Mouse (Mus musculus) limb, embryonic 13.5 days (tissue): ENCODE results near the gene 2900011O08Rik. TPM values are rescaled to one million over a fixed set of nuclear protein-coding genes. Genes with fewer than 3 reads are reported as not detected.
"Not testable (repeated sequence)": the region's sequence is repeated elsewhere in the genome, so short reads cannot be mapped to it uniquely, and the experiment has no call there.

Experiments
- ATAC-seq: fragments of 200-750 bp; cut with Nextera tagmentation; 2 replicates; pipeline ENCODE4 v1.8.0; 2017; ENCODE audit warnings: low read depth, moderate number of reproducible peaks, moderate TSS enrichment; ENCODE audit not compliant: low FRiP score
- H3K27ac ChIP-seq: fragments of 300-500 bp; sonication (generic); 2 replicates; pipeline ENCODE4 v1.5.1; 2015; ENCODE audit warnings: inconsistent platforms, mild to moderate bottlenecking, moderate library complexity
- H3K27me3 ChIP-seq: fragments of 300-500 bp; sonication (generic); 2 replicates; pipeline ENCODE4 v1.6.1; 2015; ENCODE audit warnings: mild to moderate bottlenecking, inconsistent platforms
- H3K36me3 ChIP-seq: fragments of 300-500 bp; sonication (generic); 2 replicates; pipeline ENCODE4 v1.6.1; 2015; ENCODE audit warnings: inconsistent platforms, mild to moderate bottlenecking, moderate library complexity
- H3K4me1 ChIP-seq: fragments of 300-500 bp; sonication (generic); 2 replicates; pipeline ENCODE4 v1.6.1; 2015; ENCODE audit warnings: inconsistent platforms
- H3K4me2 ChIP-seq: fragments of 300-500 bp; sonication (generic); replicated peaks from 2 replicates; pipeline ENCODE4 v1.6.1; 2015; ENCODE audit warnings: inconsistent platforms, mild to moderate bottlenecking, moderate library complexity
- H3K4me3 ChIP-seq: fragments of 300-500 bp; sonication (generic); 2 replicates; pipeline ENCODE4 v1.5.1; 2015; ENCODE audit warnings: moderate library complexity, mild to moderate bottlenecking, inconsistent platforms
- H3K9ac ChIP-seq: fragments of 300-500 bp; sonication (generic); 2 replicates; pipeline ENCODE4 v1.6.1; 2015; ENCODE audit warnings: mild to moderate bottlenecking, inconsistent platforms
- H3K9me3 ChIP-seq: fragments of 300-500 bp; sonication (generic); 2 replicates; pipeline ENCODE4 v1.6.1; 2016; ENCODE audit warnings: inconsistent platforms
- WGBS: fragments of 180-500 bp; shearing (Covaris S2); methylation state at CpG from one replicate; pipeline ENCODE4 v1.1.7; 2015; 5-methylcytosine and 5-hydroxymethylcytosine counted together
- polyA plus RNA-seq: library from polyadenylated mRNA; unstranded; fragments of >200 nt; fragmentation: Nextera tagmentation; extraction: Ambion mirVana; gene quantifications from 2 replicates; pipeline ENCODE4 v1.2.1, GENCODE M21; 2015

2900011O08Rik gene
- polyA plus RNA-seq: 7.3 and 7.7 TPM in 2 replicates

- Histone ChIP-seq H3K36me3 (no peaks in the 10 kb centered on the region), H3K27me3 (no peaks in the 10 kb centered on the region), H3K4me1 (peaks cover 8% of the 10 kb centered on the region), H3K9me3 (no peaks in the 10 kb centered on the region), H3K27ac (no peak within 1 kb of the TSS), H3K4me3 (peak within 1 kb of the TSS; percentile 55), H3K9ac (peak within 1 kb of the TSS; percentile 70), H3K4me2 (peak within 1 kb of the TSS; percentile 80)
- ATAC-seq: peak; percentile 67
- under 1% methylated on average over 31 of the region's 31 CpGs for WGBS
These were observed at the start of gene 2900011O08Rik, which contains the start of gene Ifitm7 for GRCm38 (mm10) chr16:13986574-13987478. Gene 2900011O08Rik, plus strand, starts transcription at chr16:13986604. Gene Ifitm7, minus strand, starts transcription at chr16:13986888.

DNA sequence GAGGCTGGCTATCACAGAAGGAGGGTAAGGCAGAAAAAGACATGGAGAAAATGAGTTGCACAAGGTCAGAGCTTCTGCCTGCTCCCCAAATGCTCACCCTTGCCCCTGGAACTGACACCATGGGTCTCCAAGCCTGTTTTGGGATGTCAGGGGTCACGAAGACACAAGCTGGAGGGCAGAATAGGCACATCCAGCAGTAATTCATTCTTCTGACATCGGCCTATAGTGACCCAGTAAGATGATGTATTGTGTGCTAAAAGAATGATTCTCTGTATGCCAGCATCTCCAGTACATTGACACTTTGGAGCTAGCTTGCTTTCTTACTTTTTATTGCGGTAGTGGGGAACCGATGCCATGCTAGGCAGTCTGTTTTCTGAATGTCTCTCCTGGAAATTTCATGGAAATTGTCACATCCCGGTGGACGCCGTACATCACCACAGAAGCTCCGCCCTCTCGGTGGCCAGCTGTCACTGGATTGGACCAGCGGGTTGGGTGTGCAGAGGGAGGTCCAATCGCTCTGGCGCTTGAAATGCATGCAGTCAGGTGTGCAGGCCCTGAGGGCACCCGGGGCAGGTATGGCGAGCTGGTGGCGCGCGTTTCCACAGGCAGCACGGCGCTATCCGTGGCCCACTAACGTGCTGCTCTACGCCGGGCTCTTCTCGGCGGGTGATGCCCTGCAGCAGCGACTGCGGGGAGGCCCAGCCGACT is 46.1 kb upstream of the 2900011O08Rik start:
- Histone ChIP-seq H3K27ac (no peak overlapping the region), H3K9me3 (no peaks in the 10 kb centered on the region), H3K27me3 (peaks cover 19% of the 10 kb centered on the region), H3K4me3 (peak overlapping the region; percentile 55), H3K9ac (peak overlapping the region; percentile 73), H3K4me2 (peak overlapping the region; percentile 98), H3K4me1 (no peaks in the 10 kb centered on the region), H3K36me3 (no peaks in the 10 kb centered on the region)
- 5% methylated on average over 28 of the region's 28 CpGs for WGBS
- peak; percentile 90 for ATAC-seq

DNA sequence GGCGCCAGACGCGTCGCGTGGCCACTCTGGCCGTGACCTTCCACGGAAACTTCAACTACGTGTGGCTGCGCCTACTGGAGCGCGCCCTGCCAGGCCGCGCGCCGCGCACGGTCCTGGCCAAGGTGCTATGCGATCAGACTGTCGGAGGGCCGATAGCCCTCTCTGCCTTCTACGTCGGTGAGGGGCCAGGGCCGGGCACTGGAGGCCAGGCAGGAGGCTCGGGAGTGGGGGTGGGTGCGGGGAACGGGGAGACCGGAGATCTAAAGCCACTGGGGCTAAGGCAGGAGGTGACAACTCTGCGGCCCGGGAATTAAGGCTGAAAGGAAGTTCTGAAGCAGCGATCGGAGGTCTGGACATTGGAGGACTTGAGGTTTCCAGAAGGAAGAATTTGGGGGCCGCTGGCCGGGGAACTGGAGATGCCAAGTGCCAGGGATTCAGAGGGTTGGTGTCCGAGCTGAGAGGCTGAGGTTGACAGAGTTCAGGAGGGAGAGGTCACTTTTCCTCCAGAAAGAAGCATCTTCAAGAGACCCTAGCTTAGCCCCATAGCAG is 45.5 kb upstream of the 2900011O08Rik start:
- H3K4me1 ChIP-seq: no peaks in the 10 kb centered on the region
- H3K9me3 ChIP-seq: no peaks in the 10 kb centered on the region
- no peak overlapping the region for H3K27ac ChIP-seq
- H3K36me3 ChIP-seq: no peaks in the 10 kb centered on the region
- ATAC-seq: peak; percentile 67; the same call in 1 of the 2 replicates
- peak overlapping the region; percentile 55 for H3K4me3 ChIP-seq
- peak overlapping the region; percentile 73 for H3K9ac ChIP-seq
- H3K27me3 ChIP-seq: peaks cover 19% of the 10 kb centered on the region
- 2% methylated on average over 34 of the region's 34 CpGs for WGBS
- H3K4me2 ChIP-seq: peak overlapping the region; percentile 98

DNA sequence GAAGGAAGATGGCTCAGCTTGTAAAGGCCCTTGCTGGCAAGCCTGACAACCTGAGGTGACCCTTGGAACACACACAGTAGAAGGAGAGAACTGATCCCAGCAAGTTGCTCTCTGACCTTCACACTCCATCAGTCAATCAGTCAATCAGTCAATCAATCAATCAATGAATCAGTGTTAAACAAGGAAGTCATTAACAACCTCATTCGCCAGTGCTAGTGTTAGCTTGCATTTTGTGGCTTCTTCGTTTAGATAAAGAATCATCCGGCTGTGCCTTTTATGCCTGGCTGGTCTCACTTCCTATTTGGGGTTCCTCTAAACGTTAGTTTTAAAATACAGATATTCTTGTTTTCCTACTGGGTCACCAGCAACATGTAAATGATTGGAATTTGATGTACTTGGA is 42.2 kb upstream of the 2900011O08Rik start:
- no peak overlapping the region for H3K4me2 ChIP-seq
- 37% methylated on average over 4 of the region's 4 CpGs for WGBS

DNA sequence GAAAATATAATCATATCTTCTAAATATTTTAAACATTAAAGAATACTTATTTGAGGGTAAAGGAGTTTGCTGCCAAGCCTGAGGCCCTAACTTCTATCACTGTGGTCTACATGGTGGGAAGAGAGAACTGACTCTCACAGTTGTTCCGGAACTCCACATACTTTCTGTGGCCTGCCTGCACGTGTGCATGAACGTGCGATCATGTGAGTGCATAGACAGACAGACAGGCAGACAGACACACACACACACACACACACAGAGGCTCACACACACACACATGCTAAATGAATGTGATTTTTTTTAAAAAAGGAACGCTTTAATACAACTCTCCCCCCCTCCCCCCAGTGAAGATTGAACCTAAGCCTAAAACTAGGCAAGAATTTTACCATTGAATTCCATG is 41.7 kb upstream of the 2900011O08Rik start:
- no peaks in the 10 kb centered on the region for H3K36me3 ChIP-seq
- no peak for ATAC-seq
- WGBS: 78% methylated on average over 5 of the region's 5 CpGs
- no peak overlapping the region for H3K4me2 ChIP-seq
- H3K4me1 ChIP-seq: no peaks in the 10 kb centered on the region
- no peak overlapping the region for H3K27ac ChIP-seq
- no peaks in the 10 kb centered on the region for H3K9me3 ChIP-seq
- peaks cover 19% of the 10 kb centered on the region for H3K27me3 ChIP-seq
- H3K4me3 ChIP-seq: no peak overlapping the region
- no peak overlapping the region for H3K9ac ChIP-seq

More for the DNA sequence above, 42.2 kb upstream of the 2900011O08Rik start:
- H3K4me3 ChIP-seq: no peak overlapping the region
- H3K9me3 ChIP-seq: no peaks in the 10 kb centered on the region
- H3K27me3 ChIP-seq: peaks cover 19% of the 10 kb centered on the region
- H3K4me1 ChIP-seq: no peaks in the 10 kb centered on the region
- ATAC-seq: no peak
- no peaks in the 10 kb centered on the region for H3K36me3 ChIP-seq
- no peak overlapping the region for H3K27ac ChIP-seq
- H3K9ac ChIP-seq: no peak overlapping the region

GRCm38 (mm10) chr16:13945153-13945552 is 41.3 kb upstream of the 2900011O08Rik start:
- Histone ChIP-seq H3K36me3 (no peaks in the 10 kb centered on the region), H3K9ac (no peak overlapping the region), H3K27ac (no peak overlapping the region), H3K4me1 (no peaks in the 10 kb centered on the region), H3K27me3 (peaks cover 17% of the 10 kb centered on the region), H3K4me2 (no peak overlapping the region), H3K9me3 (no peaks in the 10 kb centered on the region), H3K4me3 (no peak overlapping the region)
- WGBS: 68% methylated on average over 4 of the region's 4 CpGs
- peak; percentile 61; the same call in 1 of the 2 replicates for ATAC-seq

- no peaks in the 10 kb centered on the region for H3K9me3 ChIP-seq
- H3K4me2 ChIP-seq: no peak overlapping the region
- peaks cover 13% of the 10 kb centered on the region for H3K27me3 ChIP-seq
- WGBS: 86% methylated on average over 1 of the region's 1 CpGs
- H3K4me3 ChIP-seq: no peak overlapping the region
- H3K4me1 ChIP-seq: no peaks in the 10 kb centered on the region
- no peaks in the 10 kb centered on the region for H3K36me3 ChIP-seq
- H3K9ac ChIP-seq: no peak overlapping the region
- H3K27ac ChIP-seq: no peak overlapping the region
- ATAC-seq: no peak
These were observed 40.1 kb upstream of the 2900011O08Rik start for GRCm38 (mm10) chr16:13946306-13946705.

GRCm38 (mm10) chr16:13951245-13951644 is 35.2 kb upstream of the 2900011O08Rik start:
- no peaks in the 10 kb centered on the region for H3K36me3 ChIP-seq
- no peaks in the 10 kb centered on the region for H3K27me3 ChIP-seq
- no peak overlapping the region for H3K27ac ChIP-seq
- WGBS: 75% methylated on average over 3 of the region's 3 CpGs
- H3K4me2 ChIP-seq: no peak overlapping the region
- H3K9ac ChIP-seq: no peak overlapping the region
- no peaks in the 10 kb centered on the region for H3K9me3 ChIP-seq
- H3K4me3 ChIP-seq: no peak overlapping the region
- no peak for ATAC-seq
- H3K4me1 ChIP-seq: no peaks in the 10 kb centered on the region

DNA sequence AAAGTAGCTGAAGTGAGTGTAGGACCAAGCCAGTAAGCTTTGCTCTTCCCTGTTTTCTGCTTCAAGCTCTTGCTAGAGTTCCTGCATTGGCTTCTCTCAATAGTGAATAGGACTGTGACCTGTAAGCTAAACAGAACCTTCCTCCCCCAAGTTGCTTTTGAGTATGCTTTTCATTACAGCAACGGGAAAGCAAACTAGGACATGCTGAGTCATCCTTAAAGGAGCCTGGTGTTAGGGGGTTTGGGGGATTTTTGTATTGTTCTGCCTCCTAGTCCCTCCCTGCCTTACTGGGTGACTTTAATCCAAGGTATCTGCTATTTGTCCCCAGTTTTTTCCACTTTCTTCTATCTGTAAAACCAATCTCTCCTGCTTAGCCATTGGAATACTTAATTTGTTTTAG is 24.4 kb upstream of the 2900011O08Rik start:
- no peaks in the 10 kb centered on the region for H3K36me3 ChIP-seq
- no peak for ATAC-seq
- H3K27me3 ChIP-seq: no peaks in the 10 kb centered on the region
- H3K9me3 ChIP-seq: no peaks in the 10 kb centered on the region
- no peak overlapping the region for H3K4me2 ChIP-seq
- no peak overlapping the region for H3K27ac ChIP-seq
- H3K4me3 ChIP-seq: no peak overlapping the region
- no peaks in the 10 kb centered on the region for H3K4me1 ChIP-seq
- no peak overlapping the region for H3K9ac ChIP-seq
- 23% methylated on average over 1 of the region's 1 CpGs for WGBS

DNA sequence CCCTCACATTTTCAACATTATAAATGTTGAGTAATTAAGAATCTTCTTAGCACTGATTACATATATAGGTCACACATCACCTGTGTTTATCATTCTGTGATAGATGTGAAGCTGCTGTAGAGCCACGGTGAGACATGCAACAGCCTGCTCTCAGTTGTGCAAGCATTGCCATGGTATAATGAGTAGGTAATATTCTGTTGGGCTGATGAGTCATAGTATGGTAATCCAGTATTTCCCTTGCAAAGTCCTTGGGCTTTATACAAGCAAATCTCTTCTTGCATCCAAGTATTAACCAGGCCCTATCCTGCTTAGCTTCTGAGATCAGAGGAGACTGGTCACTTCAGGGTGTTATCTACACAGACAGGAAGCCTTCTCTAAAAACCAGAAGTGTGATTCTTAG is 17.3 kb upstream of the 2900011O08Rik start:
- WGBS: 94% methylated on average over 1 of the region's 1 CpGs
- Histone ChIP-seq H3K4me3 (no peak overlapping the region), H3K9me3 (no peaks in the 10 kb centered on the region), H3K36me3 (no peaks in the 10 kb centered on the region), H3K4me2 (no peak overlapping the region), H3K4me1 (no peaks in the 10 kb centered on the region), H3K27ac (no peak overlapping the region), H3K27me3 (no peaks in the 10 kb centered on the region), H3K9ac (no peak overlapping the region)
- ATAC-seq: no peak

DNA sequence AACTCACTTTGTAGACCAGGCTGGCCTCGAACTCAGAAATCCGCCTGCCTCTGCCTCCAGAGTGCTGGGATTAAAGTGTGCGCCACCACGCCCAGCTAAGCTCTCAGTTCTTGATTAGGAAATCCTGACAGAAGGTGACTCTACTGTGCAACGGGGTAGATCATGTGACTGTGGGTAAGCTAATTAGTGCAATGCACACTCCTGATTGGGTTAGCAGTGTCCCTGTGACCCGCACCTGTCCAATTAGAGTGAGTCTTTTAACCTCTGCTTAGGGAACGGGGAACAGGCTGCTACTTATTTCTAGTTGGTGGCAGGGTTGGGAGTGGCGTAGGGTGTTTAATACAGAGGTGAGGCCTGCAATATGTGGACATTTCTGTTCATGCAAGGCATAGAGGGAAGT is 14.4 kb upstream of the 2900011O08Rik start:
- no peak overlapping the region for H3K4me2 ChIP-seq
- no peak for ATAC-seq

DNA sequence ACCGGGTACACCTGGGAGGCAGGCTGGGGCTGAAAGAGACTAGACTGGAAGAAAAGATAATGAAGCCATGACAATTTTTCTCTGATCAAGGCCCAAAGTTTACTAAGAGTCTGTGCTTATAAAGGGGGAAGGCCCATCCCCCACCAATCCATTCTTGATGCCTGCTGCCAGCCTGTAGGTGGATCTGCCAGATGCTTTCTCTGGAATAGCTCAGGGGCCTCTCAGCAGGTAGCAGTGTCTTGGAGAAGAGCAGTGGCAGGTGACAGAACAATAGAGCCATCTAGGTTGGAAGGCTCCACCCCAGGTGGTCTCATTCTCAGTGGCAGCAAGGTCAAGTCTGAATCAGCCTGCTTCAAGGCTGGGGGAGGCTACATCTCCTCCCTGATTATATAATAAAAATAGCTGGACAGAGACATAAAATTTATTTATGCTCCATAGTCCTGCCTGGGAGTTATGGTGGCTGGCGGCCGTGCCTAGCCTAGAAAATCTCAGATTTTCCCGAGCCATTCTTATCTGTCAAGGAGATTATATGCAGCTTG is 10.0 kb upstream of the 2900011O08Rik start:
- H3K27me3 ChIP-seq, H3K9me3 ChIP-seq, ATAC-seq, H3K36me3 ChIP-seq, H3K4me3 ChIP-seq, H3K4me2 ChIP-seq, H3K4me1 ChIP-seq, H3K9ac ChIP-seq, H3K27ac ChIP-seq: not testable (repeated sequence)
- 79% methylated on average over 4 of the region's 4 CpGs for WGBS

More for the DNA sequence above, 14.4 kb upstream of the 2900011O08Rik start:
- Histone ChIP-seq H3K4me1 (no peaks in the 10 kb centered on the region), H3K9me3 (no peaks in the 10 kb centered on the region), H3K9ac (no peak overlapping the region), H3K36me3 (no peaks in the 10 kb centered on the region), H3K27ac (no peak overlapping the region), H3K27me3 (no peaks in the 10 kb centered on the region), H3K4me3 (no peak overlapping the region)
- 84% methylated on average over 8 of the region's 8 CpGs for WGBS
